30 mouse cellular contexts compared by ENCODE assay signal in genomic region chr6:127123506-127123905, GRCm38 (mm10). TPM values are rescaled to one million over a fixed set of nuclear protein-coding genes. Genes with fewer than 3 reads are reported as not detected.
DNase-seq lines count a peak whose midpoint lies in the region; TF ChIP-seq lines count a peak whose summit lies in the region.
"Had no signal": no experiment of that assay in that cellular context is flagged by ENCODE, and none has a peak within 500 bp of the region (broad histone marks: within the 10 kb centered on the region; RNA-seq: fewer than 3 reads in every experiment).

No protein-coding gene starts in this region.

- H3K27me3 ChIP-seq in testis, adult 2 months (ENCODE audit: control insufficient read depth, insufficient read depth, low read length) = no peaks in the 10 kb centered on the region
- H3K27me3 ChIP-seq: embryonic facial prominence, embryonic 13.5 days; forebrain, embryonic 12.5 days; forebrain, embryonic 15.5 days; heart, embryonic 13.5 days; hindbrain, embryonic 12.5 days; hindbrain, embryonic 15.5 days had no signal

- H3K27ac ChIP-seq in testis, adult 2 months (ENCODE audit: control insufficient read depth, insufficient read depth, low read depth, low read length) = peak overlapping the region; percentile 0; the same call in 1 of the 2 replicates
- H3K27ac ChIP-seq: embryonic facial prominence, embryonic 10.5 days; embryonic facial prominence, embryonic 13.5 days; forebrain, embryonic 12.5 days; forebrain, embryonic 15.5 days; heart, embryonic 13.5 days; hindbrain, embryonic 12.5 days; hindbrain, embryonic 15.5 days had no signal

- H3K4me1 ChIP-seq in testis, adult 2 months (ENCODE audit: control insufficient read depth, insufficient read depth, low read length) = no peaks in the 10 kb centered on the region
- H3K4me1 ChIP-seq: embryonic facial prominence, embryonic 13.5 days; forebrain, embryonic 12.5 days; forebrain, embryonic 15.5 days; heart, embryonic 13.5 days; hindbrain, embryonic 12.5 days; hindbrain, embryonic 15.5 days had no signal

- no peaks in the 10 kb centered on the region for H3K36me3 ChIP-seq in testis, adult 2 months (ENCODE audit: control insufficient read depth, insufficient read depth, low read length)
- H3K36me3 ChIP-seq: hindbrain, embryonic 15.5 days had no signal

- H3K4me3 ChIP-seq in testis, adult 2 months (ENCODE audit: control insufficient read depth, low read depth, low read length) = no peak overlapping the region
- H3K4me3 ChIP-seq: embryonic facial prominence, embryonic 10.5 days; embryonic facial prominence, embryonic 13.5 days; erythroblast, embryonic 14.5 days; forebrain, embryonic 12.5 days; forebrain, embryonic 15.5 days; heart, embryonic 13.5 days; hindbrain, embryonic 12.5 days; hindbrain, embryonic 15.5 days had no signal

- TF ChIP-seq CTCF in testis, adult 2 months (IDR thresholded peaks at IDR 0.05; ENCODE audit: control insufficient read depth, insufficient read depth, insufficient replicate concordance, low read depth, low read length) = no peak

- DNase-seq in adrenal gland, postnatal 10 days = peak; percentile 47
- DNase-seq in adrenal gland, adult 8-10 months = no peak
- DNase-seq in testis, postnatal 10 days (ENCODE audit: low spot score) = no peak
- peak; percentile 48 to 65 for DNase-seq in adrenal gland, postnatal 36 days
- DNase-seq in natural killer cell, adult 2 months (ENCODE audit: low spot score in 2 of 2) = no peak
- DNase-seq: cerebellum, adult 11-12 months; cerebellum, adult 8-10 months; cerebellum, postnatal 10 days; cerebellum, postnatal 36 days; embryo, embryonic 11 days; gastrocnemius, postnatal 25 days; heart, adult 18-20 months; heart, postnatal 14 days; heart, postnatal 4 days had no signal

- no peak for TF ChIP-seq POLR2A in testis, adult 2 months (IDR thresholded peaks at IDR 0.05; ENCODE audit: control insufficient read depth, low read depth, low read length)

RNA-seq across cellular contexts. Expression of gene Tigar, which starts 14.1 kb away (rescaled TPM):
- 10 to 100 TPM; 12.5 to 16.2 TPM for total RNA-seq in adrenal gland, postnatal 10 days (2021)
- 10 to 100 TPM; 17.6 to 25.7 (median 22.0) TPM for total RNA-seq in adrenal gland, adult 8-10 months (2022)
- 5.6 and 6.7 TPM in 2 replicates for polyA plus RNA-seq in testis, adult 2 months (2012; rRNA removed)
- 10 to 100 TPM; 18.4 to 22.3 TPM for total RNA-seq in adrenal gland, postnatal 36 days (2021)
- polyA plus RNA-seq: erythroblast, embryonic 14.5 days had no signal

RNA-seq across cellular contexts. Expression of gene Ccnd2, which starts 28.5 kb away (rescaled TPM):
- total RNA-seq in adrenal gland, postnatal 10 days (2021) = 100 to 1,000 TPM; 177 to 178 TPM
- 100 to 1,000 TPM; 550 to 578 (median 567) TPM for total RNA-seq in adrenal gland, adult 8-10 months (2022)
- polyA plus RNA-seq in testis, adult 2 months (2012; rRNA removed) = 4.0 and 4.3 TPM in 2 replicates
- total RNA-seq in adrenal gland, postnatal 36 days (2021) = 100 to 1,000 TPM; 366 to 550 TPM

RNA-seq across cellular contexts. Expression of gene Fgf23, which starts 50.8 kb away (rescaled TPM):
- not detected for total RNA-seq in adrenal gland, postnatal 10 days (2021)
- not detected for total RNA-seq in adrenal gland, adult 8-10 months (2022)
- 0.11 TPM in 1 of 2 replicates, not detected in the other for polyA plus RNA-seq in testis, adult 2 months (2012; rRNA removed)
- total RNA-seq in adrenal gland, postnatal 36 days (2021) = not detected
- total RNA-seq: gastrocnemius, adult 8-10 months; gastrocnemius, postnatal 25 days; heart, adult 18-20 months; heart, postnatal 14 days; MEL had no signal
- polyA plus RNA-seq: C2C12; CD4-positive, CD25-positive, alpha-beta regulatory T cell, adult 4 months; erythroblast, embryonic 14.5 days; gonadal fat pad, adult 2 months; hindbrain, embryonic 12.5 days; intestine, embryonic 14.5 days; intestine, postnatal 0 days had no signal

Comparison
In these comparisons a context has a peak if more than half of its experiments do, and no peak if none do; other contexts are left out.
1. DNase-seq: peak in adrenal gland, postnatal 10 days (single experiment) and adrenal gland, postnatal 36 days (2 of 2); none in adrenal gland, adult 8-10 months (single experiment), testis, postnatal 10 days (single experiment) and natural killer cell, adult 2 months (0 of 2).